Mouse (Mus musculus) forelimb bud, embryonic 11.5 days (tissue): ENCODE measurements around the gene Comtd1.

ENCODE experiments used
- DNase-seq: peaks from one replicate; pipeline ENCODE4 v3.0.0-alpha.2; 2012; ENCODE audit warnings: low read depth, low spot score

Comtd1 gene

GRCm38 (mm10) chr14:21806631-21807160, 42.1 kb downstream of the Comtd1 start:
- no peak for DNase-seq

GRCm38 (mm10) chr14:21806203-21806602, 42.6 kb downstream of the Comtd1 start:
- DNase-seq: no peak

- no peak for DNase-seq
Observed at GRCm38 (mm10) chr14:21802543-21803206, 46.1 kb downstream of the Comtd1 start.

- no peak for DNase-seq
Observed at GRCm38 (mm10) chr14:21801624-21802023, 47.2 kb downstream of the Comtd1 start.

GRCm38 (mm10) chr14:21800641-21801040, 48.1 kb downstream of the Comtd1 start:
- no peak for DNase-seq
